Mouse (Mus musculus): ENCODE results near the gene Myof.

The Myof gene

GRCm38 (mm10) chr19:38043281-38043981 is at the start of gene Myof:
Myof (minus strand) TSS chr19:38043577.
- peak; percentile 28 for DNase-seq (ENCODE audit: low spot score)

- DNase-seq (ENCODE audit: low spot score): no peak
Observed at GRCm38 (mm10) chr19:38091512-38091985, 48.2 kb upstream of the Myof start.

GRCm38 (mm10) chr19:38089358-38089757 is 46.0 kb upstream of the Myof start:
- no peak for DNase-seq (ENCODE audit: low spot score)

- DNase-seq (ENCODE audit: low spot score): peak; percentile 37
Observed at GRCm38 (mm10) chr19:38086948-38087551, 43.7 kb upstream of the Myof start.

GRCm38 (mm10) chr19:38085841-38086240 is 42.5 kb upstream of the Myof start:
- DNase-seq (ENCODE audit: low spot score): no peak

- no peak for DNase-seq (ENCODE audit: low spot score)
Observed at GRCm38 (mm10) chr19:38082931-38083525, 39.7 kb upstream of the Myof start.

DNA sequence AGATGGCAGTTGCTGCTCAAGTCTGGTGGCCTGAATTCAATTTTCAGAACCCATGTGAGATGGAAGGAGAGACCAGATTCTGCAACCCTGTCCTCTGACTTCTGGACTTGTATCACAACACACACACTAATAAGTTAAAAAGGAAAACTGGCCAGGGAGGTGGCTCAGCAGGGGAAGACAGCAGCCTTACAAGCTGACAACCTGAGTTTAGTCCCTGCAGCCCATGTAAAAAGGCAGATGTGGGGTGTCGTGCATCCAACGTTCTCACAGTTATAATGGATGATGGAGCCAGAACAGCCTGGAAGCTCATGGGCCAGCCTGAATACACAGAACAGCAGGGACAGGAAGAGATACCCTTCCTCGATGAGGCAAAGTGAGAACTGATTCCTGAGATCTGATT is 38.0 kb upstream of the Myof start:
- DNase-seq (ENCODE audit: low spot score): no peak

- no peak for DNase-seq (ENCODE audit: low spot score)
Observed at GRCm38 (mm10) chr19:38077851-38078540, 34.6 kb upstream of the Myof start.

DNA sequence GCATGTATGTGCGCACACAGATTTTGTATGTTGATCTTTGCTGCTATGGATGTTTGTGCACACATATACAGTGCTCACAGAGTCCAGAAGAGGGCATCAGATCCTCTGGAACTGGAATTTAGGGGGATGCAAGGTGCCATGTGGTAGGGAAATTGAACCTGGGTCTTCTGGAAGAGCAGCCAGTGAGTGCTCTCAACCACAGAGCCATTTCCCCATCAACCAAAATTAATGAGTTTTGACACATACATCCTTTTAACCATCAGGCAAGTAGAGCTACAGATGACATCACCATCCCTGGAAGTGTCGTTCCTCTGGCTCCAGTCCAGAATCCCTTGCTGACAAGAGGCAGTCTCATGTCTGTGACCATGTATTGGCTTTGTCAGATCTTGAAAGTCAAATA is 32.9 kb upstream of the Myof start:
- DNase-seq (ENCODE audit: low spot score): no peak

GRCm38 (mm10) chr19:38075051-38075450 is 31.7 kb upstream of the Myof start:
- no peak for DNase-seq (ENCODE audit: low spot score)

GRCm38 (mm10) chr19:38073226-38073625 is 29.8 kb upstream of the Myof start:
- no peak for DNase-seq (ENCODE audit: low spot score)

DNA sequence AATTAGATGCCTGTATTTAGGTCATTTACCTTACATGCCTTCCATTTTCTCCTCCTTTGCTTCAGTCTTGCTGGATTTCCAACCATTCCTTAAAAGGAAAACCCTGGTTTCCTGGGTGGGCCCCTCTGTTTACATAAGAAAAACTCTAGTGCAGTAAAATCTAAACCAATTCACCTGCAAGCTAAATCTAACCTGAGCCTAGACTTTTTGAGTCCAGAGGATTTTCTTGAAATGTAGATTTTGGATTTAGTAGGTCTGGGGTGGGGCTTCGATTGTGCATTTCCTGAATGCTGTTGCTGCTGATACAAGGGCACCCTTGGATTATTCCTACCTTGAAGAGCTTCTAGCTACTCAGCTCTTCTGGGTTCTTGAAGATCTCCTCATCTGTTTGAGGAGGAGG is 20.7 kb upstream of the Myof start:
- DNase-seq (ENCODE audit: low spot score): no peak

DNA sequence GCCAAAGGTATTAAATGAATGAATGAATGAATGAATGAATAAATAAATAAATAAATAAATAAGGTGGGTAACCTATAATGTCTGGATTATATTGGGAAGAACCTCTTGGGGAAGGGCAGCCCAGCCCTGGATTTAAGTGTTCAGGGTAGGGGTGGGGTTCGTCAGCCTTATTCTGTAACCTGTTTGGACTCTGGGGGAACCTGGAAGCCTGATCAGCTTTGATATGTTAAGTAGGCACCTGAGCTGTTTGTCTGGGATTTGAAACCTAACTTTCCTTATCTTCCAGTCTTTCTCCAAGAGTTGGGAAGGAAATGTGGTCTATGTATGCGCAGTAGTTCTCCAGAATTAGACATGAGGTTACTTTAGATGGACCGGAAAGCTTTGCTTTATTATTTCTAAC is 19.8 kb upstream of the Myof start:
- DNase-seq (ENCODE audit: low spot score): no peak

DNA sequence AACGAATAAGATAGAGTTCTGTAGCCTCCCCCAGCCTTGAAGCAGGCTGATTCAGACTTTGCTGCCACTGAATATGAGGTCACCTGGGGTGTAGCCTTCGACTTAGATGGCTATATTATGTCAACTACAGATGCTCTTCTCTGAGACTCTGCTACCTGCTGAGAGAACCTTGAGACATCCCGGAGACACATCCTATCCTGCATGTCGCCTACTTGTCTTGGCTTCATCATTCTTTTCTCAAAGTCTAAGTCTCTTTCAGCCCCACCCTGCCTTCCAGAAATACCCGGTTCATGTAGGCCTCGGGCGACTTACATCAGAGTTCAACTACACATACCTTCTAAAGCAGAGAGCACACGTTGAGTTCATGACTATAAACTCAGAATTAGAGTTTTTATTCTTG is 13.6 kb upstream of the Myof start:
- no peak for DNase-seq (ENCODE audit: low spot score)

DNA sequence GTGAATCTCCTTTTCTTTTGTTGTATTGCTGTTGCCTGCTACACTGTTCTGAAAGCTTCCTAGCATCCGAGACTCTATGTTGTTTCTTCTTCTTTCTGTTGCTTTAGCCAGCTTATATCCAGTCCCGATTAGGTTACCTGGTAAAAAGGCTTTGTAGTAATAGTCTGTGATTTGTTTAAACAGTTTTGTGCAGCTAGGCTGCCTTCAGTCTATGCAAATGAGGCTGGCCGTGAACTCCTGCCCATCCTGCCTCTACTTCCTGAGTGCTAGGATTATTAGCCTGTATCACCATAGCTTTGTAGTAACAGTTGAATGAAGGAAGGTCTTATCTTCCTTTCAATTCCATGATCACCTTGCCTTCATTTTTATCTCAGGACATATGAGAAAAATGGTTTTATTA is 12.9 kb upstream of the Myof start:
- no peak for DNase-seq (ENCODE audit: low spot score)

DNA sequence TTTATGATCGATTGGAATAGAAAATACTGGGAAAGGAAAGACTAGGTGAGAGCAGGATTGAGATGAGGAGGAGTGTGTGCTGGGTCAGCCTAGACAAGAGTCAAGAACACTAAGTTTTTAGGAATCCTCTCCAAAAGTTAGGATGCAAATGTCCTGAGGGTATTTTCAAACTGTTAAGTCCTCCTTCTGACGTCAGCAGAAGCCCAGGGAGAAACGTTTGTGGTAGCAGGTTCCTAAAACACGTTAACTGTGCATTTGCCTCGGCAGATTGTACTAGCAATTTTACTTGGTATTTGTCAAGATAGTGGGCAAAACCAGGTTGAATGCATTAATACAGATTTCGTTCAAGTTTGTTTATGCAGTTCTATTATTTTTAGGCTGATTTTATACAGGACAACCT is 12.4 kb upstream of the Myof start:
- no peak for DNase-seq (ENCODE audit: low spot score)

GRCm38 (mm10) chr19:38054720-38055192 is 11.4 kb upstream of the Myof start, which contains the start of gene Cep55:
Cep55 (plus strand) TSS chr19:38055011.
- DNase-seq (ENCODE audit: low spot score): peak; percentile 94

GRCm38 (mm10) chr19:38054149-38054719 is 10.9 kb upstream of the Myof start:
- peak; percentile 73 for DNase-seq (ENCODE audit: low spot score)

GRCm38 (mm10) chr19:38053227-38054041 is 10.1 kb upstream of the Myof start:
- DNase-seq (ENCODE audit: low spot score): peak; percentile 13

GRCm38 (mm10) chr19:38049686-38050085 is 6.3 kb upstream of the Myof start:
- no peak for DNase-seq (ENCODE audit: low spot score)

- no peak for DNase-seq (ENCODE audit: low spot score)
Observed at GRCm38 (mm10) chr19:38045198-38045597, 1.8 kb upstream of the Myof start.

All from layer of hippocampus, adult 11-12 months (tissue).